Mouse (Mus musculus) T-helper 1 cell (primary cell): ENCODE measurements around the gene Rbsn.

Source experiments
- in situ Hi-C: fragments of 300-600 bp; cut with MboI, MseI; formaldehyde crosslinking; loops from one replicate; pipeline ENCODE4 v1.15.1; 2025; ENCODE audit warnings: high pct_unique_total_duplicates

The Rbsn gene

GRCm38 (mm10) chr6:92214773-92215449 lies at the start of gene Rbsn:
Gene Rbsn, minus strand, starts transcription at chr6:92214925.
- in situ Hi-C loops, result no loop called here

GRCm38 (mm10) chr6:92261162-92261843 lies 46.6 kb upstream of the Rbsn start:
- in situ Hi-C loops, result no loop called here

GRCm38 (mm10) chr6:92255346-92255745 lies 40.6 kb upstream of the Rbsn start:
- in situ Hi-C loops, result no loop called here

GRCm38 (mm10) chr6:92253253-92253870 lies 38.6 kb upstream of the Rbsn start:
- in situ Hi-C loops, result no loop called here

GRCm38 (mm10) chr6:92247215-92247919 lies 32.6 kb upstream of the Rbsn start:
- in situ Hi-C loops, result no loop called here

- in situ Hi-C loops, result no loop called here
Measured at GRCm38 (mm10) chr6:92246335-92246734, 31.6 kb upstream of the Rbsn start.

- in situ Hi-C loops, result no loop called here
Measured at GRCm38 (mm10) chr6:92244591-92244990, 29.9 kb upstream of the Rbsn start, which contains the start of gene Trh. Gene Trh, minus strand, starts transcription at chr6:92244650.

- in situ Hi-C loops, result no loop called here
Measured at GRCm38 (mm10) chr6:92241178-92241906, 26.6 kb upstream of the Rbsn start.

GRCm38 (mm10) chr6:92235036-92235435 lies 20.3 kb upstream of the Rbsn start:
- in situ Hi-C loops, result no loop called here

GRCm38 (mm10) chr6:92231762-92232161 lies 17.0 kb upstream of the Rbsn start:
- in situ Hi-C loops, result no loop called here

- in situ Hi-C loops, result no loop called here
Measured at GRCm38 (mm10) chr6:92231356-92231755, 16.6 kb upstream of the Rbsn start.

GRCm38 (mm10) chr6:92229586-92229985 lies 14.9 kb upstream of the Rbsn start:
- in situ Hi-C loops, result no loop called here

- in situ Hi-C loops, result no loop called here
Measured at GRCm38 (mm10) chr6:92229103-92229502, 14.4 kb upstream of the Rbsn start.

- in situ Hi-C loops, result loop anchor here (5.0 kb wide), 1 partner anchor 42 kb away; no protein-coding TSS in a partner anchor
Measured at GRCm38 (mm10) chr6:92224981-92225380, 10.3 kb upstream of the Rbsn start.

GRCm38 (mm10) chr6:92222021-92222420 lies 7.3 kb upstream of the Rbsn start:
- in situ Hi-C loops, result loop anchor here (5.0 kb wide), 1 partner anchor 45 kb away; no protein-coding TSS in a partner anchor

- in situ Hi-C loops, result loop anchor here (5.0 kb wide), 1 partner anchor 46 kb away; no protein-coding TSS in a partner anchor
Measured at GRCm38 (mm10) chr6:92221604-92222003, 6.9 kb upstream of the Rbsn start.

- in situ Hi-C loops, result no loop called here
Measured at GRCm38 (mm10) chr6:92219445-92219844, 4.7 kb upstream of the Rbsn start.

- in situ Hi-C loops, result no loop called here
Measured at GRCm38 (mm10) chr6:92214055-92214772, 511 bp downstream of the Rbsn start.

GRCm38 (mm10) chr6:92199414-92199813 lies 15.3 kb downstream of the Rbsn start:
- in situ Hi-C loops, result loop anchor here (25.0 kb wide), 1 partner anchor 1812 kb away; no protein-coding TSS in a partner anchor

GRCm38 (mm10) chr6:92184178-92184577 lies 30.5 kb downstream of the Rbsn start:
- in situ Hi-C loops, result loop anchor here (25.0 kb wide), 1 partner anchor 1797 kb away; no protein-coding TSS in a partner anchor
